Mouse (Mus musculus) NIH3T3 (cell line): ENCODE data around the gene Taf8.
A peak's percentile ranks its signal among the peaks of the same experiment; 100 is the strongest.

Experiments
- DNase-seq: peaks from one replicate; pipeline ENCODE4 v3.0.0-alpha.2; 2012; ENCODE audit warnings: low read depth

Taf8 gene

DNA sequence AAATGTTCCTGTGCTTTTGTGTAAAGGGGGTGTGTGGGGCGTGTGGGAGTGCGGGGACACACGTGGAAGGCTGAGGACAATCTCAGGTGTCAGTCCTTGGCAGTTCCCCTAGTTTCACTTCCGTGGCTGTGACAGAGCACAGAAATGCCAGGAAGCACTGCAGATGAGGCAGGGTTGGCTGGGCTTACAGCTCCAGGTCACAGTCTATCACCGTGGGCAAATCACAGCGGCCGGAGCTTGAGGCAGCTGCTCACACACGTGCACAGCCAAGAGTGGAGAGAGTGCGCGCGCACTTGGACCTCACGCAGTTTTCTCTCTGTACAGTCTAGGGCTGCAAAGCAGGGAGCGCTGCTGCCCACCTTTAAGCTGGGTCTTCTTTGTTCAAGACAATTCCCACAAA is 43.8 kb downstream of the Taf8 start:
- DNase-seq: no peak

- no peak for DNase-seq
Measured at GRCm38 (mm10) chr17:47454675-47455074, 47.4 kb downstream of the Taf8 start.

DNA sequence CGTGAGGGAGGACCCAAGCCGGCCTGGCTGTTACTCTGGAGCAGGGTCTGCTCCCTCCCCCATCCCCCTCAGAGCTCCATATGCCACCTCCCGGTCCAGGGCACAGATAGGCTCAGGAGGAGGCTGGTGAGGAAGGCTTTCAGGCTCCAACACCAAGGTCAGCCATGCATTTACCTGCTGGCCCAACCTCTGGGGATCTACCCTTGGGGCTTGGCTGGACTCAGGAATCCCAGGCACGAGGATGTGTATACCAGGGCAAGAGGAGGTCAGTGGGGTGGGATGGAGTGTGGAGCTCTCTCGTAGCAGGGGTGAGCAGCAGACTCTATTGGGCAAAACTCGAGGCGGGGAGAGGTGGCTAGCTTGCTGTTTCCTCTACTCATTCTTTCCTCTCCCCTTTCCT is 49.2 kb downstream of the Taf8 start:
- DNase-seq: no peak

- DNase-seq: peak; percentile 21
Measured at GRCm38 (mm10) chr17:47450880-47451565, 51.1 kb downstream of the Taf8 start.

GRCm38 (mm10) chr17:47450239-47450638 is 51.9 kb downstream of the Taf8 start:
- DNase-seq: no peak

DNA sequence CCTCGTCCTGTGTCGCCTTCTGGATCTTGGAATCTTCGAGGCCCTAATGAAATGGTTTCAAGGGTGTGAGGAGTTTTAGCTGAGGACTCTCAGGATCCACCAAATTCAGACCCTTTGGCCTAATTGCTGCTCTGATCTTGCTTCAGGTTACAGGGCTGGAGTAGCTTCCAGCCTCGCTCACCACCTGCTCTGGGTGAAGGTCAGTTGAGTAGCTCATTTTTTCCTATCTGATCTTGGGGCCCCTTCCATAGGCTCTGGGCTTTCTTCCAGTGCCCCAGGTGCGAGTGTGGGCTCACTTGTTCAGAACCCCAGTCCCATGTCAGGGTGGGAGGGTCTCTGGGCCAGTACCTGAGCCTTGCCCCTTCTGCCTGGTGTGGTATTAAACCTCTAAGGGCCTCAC is 52.7 kb downstream of the Taf8 start:
- no peak for DNase-seq

DNA sequence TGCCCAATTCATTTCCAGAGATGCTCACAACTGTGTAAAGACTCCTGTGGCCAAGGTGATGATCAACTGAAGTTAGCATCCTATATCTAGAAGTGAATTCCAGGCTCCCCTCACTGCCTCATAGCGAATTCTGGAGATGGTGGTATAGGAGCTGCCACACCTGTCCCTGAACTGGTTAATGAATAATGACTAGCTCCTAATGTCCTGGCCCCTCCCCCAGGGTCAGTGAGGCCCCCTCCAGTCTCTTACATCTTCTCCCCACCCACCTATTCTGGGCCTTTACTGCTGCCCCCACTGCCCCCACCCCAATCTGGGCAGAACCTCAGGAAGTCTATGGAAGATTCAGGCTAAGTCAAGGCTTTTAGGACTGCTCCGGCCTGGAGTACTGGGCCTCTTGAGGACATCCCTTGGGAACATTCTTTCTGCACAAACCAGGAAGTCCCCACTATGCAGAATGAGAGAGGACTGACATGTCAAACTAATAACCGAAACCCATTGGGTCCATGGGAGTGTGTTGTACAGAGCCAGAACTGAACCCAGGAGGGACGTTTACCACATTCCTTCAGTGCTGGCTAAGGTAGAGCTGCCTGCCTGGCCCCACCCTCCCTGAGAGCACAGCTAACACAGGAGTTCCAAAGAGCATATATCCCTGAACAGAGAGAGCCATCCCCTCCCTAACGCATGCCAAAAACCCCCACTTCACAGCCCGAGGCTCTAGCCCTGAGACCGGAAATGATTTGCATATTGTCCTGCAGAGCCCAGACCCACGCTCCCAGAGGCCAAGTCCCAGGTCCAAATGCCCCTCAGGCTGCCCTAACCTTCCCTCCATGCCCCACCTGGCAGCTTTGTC is 53.3 kb downstream of the Taf8 start:
- no peak for DNase-seq

- no peak for DNase-seq
Measured at GRCm38 (mm10) chr17:47446561-47446960, 55.5 kb downstream of the Taf8 start.

- DNase-seq: no peak
Measured at GRCm38 (mm10) chr17:47446025-47446424, 56.1 kb downstream of the Taf8 start.

- DNase-seq: no peak
Measured at GRCm38 (mm10) chr17:47445518-47445917, 56.6 kb downstream of the Taf8 start.

DNA sequence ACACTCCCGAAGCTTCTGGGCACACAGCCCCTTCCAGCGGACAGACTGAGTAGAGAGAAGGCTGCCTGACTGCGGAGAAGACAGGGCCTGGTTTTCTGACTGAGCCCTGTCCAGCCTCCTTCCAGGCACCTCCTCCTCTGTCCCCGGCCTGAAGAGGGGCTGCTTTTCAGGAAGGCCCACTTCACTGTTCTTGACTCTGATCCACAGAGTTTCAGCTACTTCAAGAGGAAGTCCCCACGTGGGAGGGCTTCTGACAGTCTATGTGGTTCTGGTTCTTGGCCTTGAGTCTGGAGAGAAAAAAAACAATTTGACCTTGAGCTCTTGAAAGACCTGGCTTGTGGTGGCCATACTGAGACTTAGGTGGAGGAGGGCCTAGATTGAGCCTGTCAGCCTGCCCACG is 58.0 kb downstream of the Taf8 start:
- no peak for DNase-seq

- no peak for DNase-seq
Measured at GRCm38 (mm10) chr17:47442271-47442670, 59.8 kb downstream of the Taf8 start.

DNA sequence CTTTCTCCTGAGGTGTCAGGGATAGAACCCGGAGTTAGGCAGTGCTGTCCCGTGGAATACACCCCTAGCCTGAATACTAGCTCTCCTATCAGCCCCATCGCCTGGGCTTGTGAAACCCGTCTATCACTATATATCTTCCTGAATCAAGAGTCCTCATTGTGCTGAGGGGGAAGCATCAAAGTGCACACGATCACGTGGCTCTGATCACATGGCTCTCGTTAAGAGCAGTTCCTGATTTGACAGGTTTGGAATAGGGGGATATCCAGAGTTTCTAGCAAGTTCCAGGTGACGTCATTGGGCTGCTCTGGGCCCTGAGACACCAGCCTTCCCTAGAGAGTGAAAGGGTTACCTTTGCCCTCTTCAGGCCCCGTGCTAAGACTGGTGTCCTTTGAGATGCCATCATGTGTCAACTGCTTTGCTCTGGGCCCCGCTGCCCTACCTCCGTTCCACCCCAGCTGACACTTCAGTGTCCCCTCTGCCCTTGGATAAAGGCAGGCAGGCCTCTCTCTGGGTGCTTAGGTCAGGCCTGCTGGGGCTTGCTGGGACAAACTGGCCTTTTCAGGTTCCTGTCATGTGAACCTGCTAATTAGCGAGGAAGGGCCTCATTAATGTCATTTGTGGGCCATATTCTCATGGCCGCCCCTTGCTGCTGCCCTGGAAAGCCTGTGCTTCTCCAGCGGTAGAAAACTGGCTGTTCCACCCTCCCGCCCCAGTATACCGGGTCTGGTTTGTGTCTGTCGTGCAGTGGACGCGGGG is 60.6 kb downstream of the Taf8 start:
- DNase-seq: no peak

DNA sequence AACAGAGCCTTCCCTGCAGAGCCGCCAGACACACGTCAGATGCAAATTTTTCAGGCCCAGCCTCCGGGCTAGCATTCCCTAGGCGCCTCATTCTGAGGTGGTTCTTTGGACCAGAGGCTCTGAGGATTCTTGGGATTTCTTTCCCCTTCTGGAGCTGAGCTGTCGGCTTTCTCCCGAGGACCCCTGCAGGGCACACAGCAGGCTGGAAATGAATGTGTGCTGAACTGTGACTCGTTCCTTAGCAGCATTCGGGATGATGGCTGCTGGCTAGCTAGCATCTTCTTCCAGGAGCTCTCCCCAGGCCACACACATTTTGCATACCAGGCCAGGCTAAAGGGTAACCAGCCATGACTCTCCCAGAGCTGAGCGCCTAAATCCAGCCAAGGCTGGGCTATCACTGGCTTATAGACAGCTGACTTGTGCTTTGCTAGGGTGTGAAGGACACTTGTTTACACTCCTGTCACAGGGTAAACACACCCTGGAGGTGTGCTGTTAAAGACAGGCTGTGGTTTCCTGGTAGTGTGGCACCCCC is 61.7 kb downstream of the Taf8 start:
- DNase-seq: peak; percentile 19

DNA sequence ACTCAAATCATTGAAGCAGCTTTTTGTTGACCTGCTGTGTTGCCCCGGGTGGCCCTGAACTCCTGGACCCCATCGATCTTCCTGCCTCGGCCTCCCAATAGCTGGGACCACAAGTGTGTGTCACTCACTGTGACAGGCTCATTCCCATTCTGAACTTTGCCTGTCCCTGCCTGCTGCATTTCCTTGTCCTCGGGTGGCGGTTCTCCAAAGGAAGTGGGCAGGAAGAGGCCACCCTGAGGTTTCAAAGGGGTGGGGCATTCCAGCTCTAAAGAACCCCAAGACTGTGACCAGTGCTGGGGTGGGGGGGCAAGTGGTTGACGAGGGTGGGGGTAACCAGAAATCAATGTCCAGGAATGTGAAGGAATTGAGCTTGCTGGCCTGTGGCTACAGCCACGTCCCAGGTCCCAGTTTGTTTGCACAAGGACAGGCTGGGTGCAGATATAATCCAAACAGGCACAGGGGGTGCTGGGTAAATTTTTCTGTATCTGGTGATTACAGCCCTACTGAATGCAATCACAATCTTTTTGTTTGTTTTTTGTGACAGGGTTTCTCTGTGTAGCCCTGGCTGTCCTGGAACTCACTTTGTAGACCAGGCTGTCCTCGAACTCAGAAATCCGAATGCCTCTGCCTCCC is 62.6 kb downstream of the Taf8 start:
- DNase-seq: no peak

DNA sequence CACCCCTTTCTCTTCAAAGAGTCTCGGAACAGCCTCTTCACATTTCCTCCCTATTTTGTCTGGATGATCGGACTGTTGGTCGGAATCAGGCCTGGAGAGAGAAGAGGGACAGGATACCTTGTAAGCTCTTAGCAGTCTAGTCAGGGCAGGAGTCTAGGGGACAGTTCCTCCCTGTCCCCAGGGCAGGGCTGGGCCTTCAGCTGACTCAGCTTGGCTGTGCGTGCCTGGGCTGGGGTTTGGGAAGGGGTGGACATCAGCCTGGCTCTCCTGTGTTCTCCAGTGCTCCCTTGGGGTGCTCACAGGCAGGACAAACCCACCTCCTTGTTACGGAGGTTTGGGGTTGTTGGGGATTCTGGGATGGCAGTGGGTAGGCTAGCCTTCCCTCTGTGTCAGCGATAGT is 63.5 kb downstream of the Taf8 start:
- no peak for DNase-seq

GRCm38 (mm10) chr17:47436907-47437547 is 65.1 kb downstream of the Taf8 start, which contains the start of gene 1700001C19Rik:
1700001C19Rik (minus strand) TSS chr17:47437376.
- no peak for DNase-seq

- DNase-seq: no peak
Measured at GRCm38 (mm10) chr17:47436156-47436906, 65.8 kb downstream of the Taf8 start, which contains the start of gene AI661453. AI661453 (plus strand) TSS chr17:47436615.
